Mouse (Mus musculus) liver (tissue): ENCODE measurements around the gene Psmc3.
"Not testable (repeated sequence)": the region's sequence is repeated elsewhere in the genome, so short reads cannot be mapped to it uniquely, and the experiment has no call there.

Experiments used
- DNase-seq: peaks from one replicate; pipeline ENCODE4 v3.0.0-alpha.2; 2020; ENCODE audit warnings: mixed read lengths

The Psmc3 gene

DNA sequence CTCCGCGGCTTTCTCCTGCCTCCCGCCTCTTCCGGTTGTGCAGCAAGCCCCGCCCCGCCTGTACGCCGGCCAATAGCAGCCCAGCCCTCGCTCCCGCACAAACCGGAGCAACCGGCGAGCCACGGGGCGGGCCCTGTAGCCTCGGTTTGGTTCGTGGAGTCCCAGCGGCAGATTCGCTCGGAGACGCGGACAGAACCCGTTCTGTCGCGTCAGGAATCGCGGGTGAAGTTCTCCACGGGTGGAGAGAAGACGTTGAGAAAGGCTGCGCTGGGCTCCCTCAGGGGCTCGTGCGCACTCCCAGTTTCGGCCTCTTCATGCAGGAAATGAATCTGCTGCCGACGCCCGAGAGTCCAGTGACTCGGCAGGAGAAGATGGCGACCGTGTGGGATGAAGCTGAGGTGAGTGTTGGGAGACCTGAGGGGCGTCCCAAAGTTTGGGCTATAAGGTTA lies at the start of gene Psmc3:
Psmc3 (plus strand) TSS at position 76 of the 449 bp plus-strand sequence.
- peak; percentile 98 for DNase-seq

DNA sequence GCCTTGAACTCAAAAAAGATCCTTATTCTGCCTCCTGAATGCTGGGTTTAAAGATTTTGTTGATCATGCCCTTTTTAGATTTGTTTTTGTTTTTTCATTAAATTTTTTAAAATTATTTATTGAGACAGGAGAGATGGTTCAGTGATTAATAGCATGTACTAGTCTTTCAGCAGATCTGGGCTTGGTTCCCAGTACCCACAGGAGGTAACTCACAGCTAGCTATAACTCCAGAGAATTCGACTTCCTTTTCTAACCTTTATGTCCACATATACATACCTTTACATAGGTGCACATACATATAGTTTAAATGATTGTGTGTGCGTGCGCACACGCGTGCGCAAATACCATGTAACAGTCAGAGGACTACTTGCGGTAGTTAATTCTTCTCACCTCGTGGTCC lies 45.3 kb upstream of the Psmc3 start:
- DNase-seq = no peak

DNA sequence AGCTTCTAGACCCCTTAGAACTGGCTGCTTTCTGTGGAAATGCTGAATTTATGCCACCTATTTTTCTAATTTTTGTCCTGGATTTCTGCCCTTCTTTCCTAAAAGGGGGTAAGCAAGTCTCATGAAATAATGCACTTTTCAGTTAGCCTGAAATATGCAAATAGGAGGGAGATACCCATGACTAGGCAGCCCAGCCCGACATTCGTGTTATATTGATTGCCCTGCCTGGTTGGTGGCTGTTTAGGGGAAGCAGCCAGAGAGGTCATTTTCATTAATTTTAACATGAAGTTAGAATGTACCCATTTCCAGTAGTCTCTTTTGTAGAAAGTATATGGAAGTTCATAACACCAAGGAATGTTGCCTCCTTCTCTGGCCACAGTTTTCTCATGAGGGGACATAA lies 39.9 kb upstream of the Psmc3 start:
- DNase-seq = no peak

DNA sequence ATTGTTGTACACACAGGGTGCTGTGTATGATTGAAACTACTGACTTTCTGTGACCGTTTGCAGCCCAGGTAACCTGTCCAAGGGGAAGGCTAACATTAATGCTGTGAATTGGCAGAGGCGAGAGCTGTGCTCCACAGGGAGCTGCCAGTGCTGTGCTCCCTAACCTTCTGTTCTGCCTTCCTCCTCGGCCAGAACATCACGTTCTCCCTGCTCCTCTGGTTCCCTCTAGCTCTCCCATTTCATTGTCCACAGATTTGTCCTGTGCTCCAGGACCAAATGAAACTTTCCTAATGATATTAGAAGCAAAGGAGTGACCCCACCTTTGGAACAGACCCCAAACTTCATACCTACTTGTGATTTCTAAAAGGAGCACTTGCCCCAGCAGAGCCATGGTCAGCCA lies 38.4 kb upstream of the Psmc3 start:
- no peak for DNase-seq

DNA sequence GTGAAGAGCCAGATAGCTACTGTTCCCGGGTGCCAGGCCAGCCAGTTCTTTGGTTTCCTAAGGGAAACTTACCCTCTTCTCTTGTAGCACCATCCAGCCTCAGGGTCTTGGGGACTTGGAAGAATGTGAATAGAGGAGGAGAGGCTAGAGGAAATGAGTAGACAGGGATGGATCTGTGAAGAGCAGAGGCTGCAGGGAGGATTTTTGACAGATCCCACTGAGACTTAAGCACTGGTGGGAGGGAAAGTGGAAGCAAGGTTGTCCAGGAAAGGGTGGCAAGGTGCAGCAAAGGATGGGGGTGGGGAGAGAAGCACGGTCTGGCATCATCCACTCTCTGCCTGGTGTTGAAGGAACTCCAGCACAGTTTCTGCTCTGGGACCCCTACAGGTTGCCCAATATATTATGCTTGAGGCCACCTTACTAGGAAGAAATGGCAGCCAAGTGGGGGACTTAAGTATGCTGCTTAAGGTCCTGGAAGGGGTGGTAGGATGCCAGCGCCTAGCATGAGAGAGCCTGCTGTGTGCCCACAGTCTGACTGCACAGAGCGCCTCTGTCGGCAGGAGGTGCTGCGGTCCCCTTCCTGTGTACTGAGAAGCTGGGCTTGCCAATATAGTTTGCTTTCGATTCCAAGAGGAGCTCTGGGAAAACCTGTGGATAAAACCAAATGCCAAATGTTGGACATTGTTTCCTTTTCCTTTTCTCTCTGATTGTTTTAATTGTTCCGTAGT lies 35.6 kb upstream of the Psmc3 start:
- no peak for DNase-seq

DNA sequence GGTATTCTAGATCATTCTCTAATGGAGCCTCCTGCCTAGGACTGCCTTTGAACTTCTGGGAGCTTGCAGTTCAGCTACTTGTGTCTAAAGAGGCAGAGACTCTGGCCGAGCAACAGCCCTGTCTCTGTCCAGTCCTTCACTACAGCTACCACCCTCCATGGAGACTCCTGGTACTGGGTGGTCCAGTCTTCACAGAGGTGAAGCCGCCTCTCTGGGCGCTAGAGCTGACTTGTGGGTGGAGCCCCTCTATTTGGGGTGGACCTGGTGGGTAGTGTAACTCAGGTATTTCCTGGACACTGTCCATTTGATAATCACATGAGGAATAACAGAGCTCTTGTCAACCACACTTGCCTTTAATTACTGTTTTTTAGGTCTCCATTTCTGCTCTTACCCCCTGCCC lies 33.9 kb upstream of the Psmc3 start:
- DNase-seq = no peak

DNA sequence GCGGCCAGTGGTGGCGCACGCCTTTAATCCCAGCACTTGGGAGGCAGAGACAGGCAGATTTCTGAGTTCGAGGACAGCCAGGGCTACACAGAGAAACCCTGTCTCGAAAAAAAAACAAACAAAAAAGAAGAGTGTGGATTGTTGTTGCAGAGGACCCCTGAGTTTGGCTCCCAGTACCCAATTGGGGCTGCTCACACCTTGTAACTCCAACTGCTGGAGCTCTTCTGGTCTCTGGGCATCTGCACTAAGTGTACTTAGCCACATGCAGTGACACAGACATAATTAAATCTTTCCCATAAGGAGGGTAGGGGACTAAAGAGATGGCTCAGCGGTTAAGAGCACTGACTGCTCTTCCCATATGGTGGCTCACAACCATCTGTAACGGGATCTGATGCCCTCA lies 31.5 kb upstream of the Psmc3 start:
- not testable (repeated sequence) for DNase-seq

DNA sequence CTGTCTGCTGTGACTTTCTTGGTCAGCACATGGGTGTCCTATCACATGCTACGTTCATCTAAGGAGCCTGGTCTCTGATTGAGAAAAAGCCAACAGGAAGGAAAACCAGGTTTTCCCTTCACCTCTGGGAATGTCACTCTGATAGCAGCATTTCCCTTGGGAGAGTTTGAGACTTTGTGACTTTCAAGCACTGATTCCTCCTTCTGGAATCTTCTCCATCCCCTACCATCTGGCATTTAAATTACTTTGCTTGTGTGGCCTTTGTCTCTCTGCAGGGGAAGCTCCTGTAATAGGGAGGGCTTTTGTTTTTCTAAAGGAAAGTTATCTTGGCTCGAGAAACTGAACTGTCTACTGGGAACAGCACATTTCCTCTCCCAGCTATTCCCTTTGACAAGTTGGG lies 30.7 kb upstream of the Psmc3 start:
- no peak for DNase-seq

DNA sequence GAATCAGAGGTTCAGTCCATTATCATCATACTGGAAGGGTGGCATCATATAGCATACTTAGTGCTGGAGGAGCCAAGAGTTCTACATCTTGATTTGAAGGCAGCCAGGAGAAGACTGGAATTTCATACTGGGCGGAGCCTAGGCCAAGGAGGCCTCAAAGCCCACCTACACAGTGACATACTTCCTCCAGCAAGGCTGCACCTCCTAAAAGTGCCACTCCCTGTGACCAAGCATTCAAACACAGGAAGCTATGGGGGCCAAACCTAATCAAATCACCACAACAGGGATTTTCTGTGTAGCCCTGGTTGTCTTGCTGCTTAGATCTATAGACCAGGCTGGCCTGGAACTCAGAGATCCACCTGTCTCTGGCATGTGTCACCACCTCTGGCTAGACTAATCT lies 29.9 kb upstream of the Psmc3 start:
- peak; percentile 43 for DNase-seq

DNA sequence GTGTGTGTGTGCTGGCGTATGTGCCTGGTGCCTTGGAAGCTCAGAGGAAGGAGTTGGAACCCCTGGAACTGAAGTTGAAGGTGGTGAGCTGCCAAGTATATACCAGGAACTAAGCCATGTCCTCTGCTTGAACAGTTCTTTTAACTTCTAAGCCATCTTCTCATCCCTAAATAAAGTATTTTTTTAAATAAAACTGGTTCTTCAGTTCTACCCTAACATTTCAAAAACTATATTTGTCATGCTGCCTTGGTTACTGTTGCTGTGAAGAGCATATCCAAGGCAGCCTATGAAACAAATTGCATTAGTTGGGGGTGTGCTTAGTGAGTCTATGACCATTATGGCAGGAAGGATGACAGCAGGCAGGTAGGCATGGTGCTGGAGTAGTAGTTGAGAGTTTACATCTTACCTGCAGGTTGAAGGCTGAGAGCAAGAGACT lies 28.7 kb upstream of the Psmc3 start:
- DNase-seq = no peak

DNA sequence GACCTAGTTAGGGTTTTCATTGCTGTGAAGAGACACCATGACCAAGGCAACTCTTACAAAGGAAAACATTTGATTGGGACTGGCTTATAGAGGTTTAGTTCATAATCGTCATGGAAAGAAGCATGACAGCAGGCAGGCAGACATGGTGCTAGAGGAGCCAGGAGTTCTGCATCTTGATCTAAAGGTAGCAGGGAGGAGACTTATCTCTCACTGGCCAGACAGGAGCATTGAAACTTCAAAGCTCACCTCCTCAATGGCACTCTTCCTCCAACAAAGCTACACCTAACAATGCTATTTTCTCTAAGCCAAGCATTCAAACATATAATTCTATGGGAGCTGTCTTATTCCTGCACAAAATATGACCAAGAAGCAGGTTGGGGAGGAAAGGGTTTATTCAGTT lies 27.3 kb upstream of the Psmc3 start:
- peak; percentile 61 for DNase-seq

DNA sequence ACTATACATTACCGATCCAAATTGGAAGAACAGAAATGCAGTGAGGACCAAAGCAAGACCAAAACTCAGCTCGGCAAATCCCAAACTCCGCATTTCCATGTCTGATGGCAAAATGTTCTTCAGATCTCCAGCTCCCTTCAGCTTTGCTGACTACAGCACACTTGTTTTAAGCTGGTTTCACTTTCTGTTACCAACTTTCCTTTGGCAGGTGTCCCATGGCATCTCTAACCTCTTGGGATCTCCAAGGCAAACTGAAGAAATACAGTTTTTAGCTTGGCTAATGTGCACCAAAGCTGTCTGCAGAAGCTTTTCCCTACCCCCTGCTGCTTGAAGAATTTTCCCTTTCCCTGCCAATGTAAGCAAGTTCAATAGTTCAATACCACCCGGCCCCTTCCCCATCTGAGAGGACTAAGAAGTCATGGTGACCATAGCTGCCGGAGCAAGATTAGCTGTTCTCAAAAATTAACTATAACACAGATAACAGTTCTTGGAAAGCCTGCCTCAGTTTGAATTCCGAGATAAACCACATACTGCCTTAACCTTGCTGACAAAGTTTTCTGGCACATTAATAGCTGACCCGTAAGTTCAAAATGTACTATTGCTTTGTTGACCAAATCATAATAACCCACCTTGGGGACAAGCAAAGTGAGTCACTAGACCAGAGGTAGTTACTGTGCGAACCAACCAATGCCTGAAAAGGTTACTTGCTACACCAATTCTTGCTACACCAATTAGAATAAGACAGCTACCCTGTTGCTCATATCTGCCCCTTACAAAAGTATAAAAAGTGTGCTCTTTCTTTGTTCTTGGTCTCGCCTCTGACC lies 26.2 kb upstream of the Psmc3 start:
- DNase-seq = peak; percentile 64

DNA sequence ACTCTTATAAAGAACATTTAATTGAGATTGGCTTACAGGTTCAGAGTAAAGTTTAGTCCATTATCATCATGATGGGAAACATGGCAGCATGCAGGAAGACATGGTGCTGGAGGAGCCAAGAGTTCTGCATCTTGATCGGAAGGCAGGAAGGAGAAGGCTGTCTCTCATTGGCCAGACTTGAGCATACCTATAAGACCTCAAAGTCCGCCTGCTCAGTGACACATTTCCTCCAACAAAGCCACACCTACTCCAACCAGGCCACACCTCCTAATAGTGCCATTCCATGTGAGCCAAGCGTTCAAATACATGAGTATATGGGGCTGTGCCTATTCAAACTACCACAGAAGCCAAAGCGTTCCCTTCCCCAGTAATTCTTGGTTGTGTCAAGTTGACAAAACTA lies 22.6 kb upstream of the Psmc3 start:
- no peak for DNase-seq

DNA sequence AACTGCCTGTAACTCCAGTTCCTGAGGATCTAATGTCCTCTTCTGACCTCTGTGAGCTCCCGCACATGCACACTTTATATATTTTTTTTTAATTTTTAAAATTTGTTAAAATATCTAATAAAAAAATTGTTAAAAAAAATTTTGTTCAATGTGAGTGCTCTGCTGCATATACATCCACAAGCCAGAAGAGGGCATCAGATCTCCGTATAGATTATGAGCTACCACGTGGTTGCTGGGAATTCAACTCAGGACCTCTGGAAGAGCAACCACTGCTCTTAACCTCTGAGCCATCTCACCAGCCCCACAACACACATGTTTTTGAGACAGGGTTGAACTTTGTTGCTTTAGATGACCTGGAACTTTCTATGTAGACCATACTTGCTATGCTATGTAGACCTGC lies 20.8 kb upstream of the Psmc3 start:
- DNase-seq = no peak

DNA sequence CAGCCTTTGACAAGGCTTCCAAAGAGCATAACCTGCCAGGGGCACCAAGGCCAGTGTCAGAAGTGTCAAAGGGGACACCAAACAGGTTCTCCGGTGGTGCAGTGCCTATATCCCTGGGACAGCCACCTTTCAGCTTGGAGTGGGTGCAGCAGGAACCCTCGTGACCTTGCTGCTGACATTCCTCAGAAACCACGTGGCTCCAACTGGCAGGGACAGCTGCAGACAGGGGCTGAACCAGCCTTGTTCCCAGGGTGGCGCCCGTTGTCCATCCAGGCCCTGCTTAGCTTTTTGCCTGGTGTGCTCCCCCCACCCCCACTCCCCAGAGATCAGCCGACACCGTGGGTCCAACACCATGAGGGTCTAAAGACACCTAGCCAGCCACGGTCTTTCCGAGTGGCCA lies 18.4 kb upstream of the Psmc3 start, which contains the start of gene Rapsn:
Rapsn (plus strand) TSS at position 236 of the 400 bp plus-strand sequence.
- no peak for DNase-seq

DNA sequence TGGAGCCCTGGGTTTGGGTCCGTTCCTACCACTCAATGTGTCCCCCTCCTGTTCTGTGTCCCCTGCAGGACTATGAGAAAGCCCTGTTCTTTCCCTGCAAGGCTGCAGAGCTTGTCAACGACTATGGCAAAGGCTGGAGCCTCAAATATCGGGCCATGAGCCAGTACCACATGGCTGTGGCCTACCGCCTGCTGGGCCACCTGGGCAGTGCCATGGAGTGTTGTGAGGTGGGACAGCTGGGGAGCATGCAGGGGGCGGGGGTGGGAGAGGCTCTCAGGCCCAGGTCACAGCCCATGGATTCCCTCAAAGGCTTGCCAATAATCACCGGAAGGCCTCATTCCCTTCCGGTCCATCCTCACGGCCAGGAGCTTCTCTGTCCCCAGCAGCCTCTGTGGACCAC lies 12.0 kb upstream of the Psmc3 start:
- no peak for DNase-seq

DNA sequence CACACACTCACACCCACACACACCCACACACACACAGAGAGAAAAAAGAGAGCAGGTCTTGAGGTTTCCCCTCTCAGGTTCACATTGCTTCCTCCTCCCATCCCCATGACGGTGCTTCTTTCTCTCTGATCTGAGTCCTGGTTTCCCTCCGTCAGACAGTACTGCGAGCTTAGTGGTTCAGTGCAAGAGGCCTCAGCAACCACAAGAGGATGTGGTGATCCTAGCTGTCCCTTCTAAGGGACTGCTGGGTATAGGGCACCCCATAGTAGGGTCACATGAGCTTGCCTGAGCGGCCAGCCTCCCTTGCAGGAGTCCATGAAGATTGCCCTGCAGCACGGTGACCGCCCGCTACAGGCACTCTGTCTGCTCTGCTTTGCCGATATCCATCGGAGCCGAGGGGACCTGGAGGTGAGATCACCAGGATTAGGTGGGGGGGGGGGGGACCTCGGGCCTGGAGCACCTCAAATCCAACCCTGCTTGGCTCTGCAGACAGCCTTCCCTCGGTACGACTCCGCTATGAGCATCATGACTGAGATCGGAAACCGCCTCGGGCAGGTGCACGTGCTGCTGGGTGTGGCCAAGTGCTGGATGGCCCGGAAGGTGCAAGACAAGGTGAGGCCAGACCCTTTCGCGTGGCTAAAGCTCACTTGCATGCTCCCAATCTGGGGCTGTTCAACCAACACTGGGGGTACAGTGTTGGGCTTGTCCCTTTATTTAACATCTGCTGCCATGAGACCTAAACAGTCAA lies 11.0 kb upstream of the Psmc3 start:
- DNase-seq = no peak

DNA sequence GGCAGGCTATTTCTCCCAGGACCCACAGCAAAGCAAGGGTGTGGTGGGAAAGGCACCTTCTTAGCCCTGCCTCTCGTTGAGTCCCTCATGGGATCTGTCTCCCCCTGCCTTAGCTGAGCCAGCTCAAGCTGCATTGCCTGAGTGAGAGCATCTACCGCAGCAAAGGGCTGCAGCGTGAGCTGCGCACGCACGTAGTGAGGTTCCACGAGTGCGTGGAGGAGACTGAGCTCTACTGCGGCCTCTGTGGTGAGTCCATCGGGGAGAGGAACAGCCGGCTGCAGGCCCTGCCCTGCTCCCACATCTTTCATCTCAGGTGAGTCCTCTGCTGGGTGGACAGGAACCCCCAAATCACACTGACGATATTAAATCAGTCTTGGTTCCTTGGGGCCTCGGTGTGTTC lies 9.1 kb upstream of the Psmc3 start:
- no peak for DNase-seq

DNA sequence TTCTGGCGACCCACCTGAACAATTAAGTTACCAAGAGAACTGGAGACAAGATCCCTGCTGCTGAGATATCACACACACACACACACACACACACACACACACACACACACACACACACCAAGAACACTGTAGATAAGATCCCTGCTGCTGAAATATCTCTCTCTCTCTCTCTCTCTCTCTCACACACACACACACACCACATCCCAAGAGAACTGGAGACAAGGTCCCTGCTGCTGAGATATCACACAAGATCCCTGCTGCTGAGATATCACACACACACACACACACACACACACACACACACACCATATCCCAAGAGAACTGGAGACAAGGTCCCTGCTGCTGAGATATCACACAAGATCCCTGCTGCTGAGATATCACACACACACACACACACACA lies 8.0 kb upstream of the Psmc3 start:
- not testable (repeated sequence) for DNase-seq

DNA sequence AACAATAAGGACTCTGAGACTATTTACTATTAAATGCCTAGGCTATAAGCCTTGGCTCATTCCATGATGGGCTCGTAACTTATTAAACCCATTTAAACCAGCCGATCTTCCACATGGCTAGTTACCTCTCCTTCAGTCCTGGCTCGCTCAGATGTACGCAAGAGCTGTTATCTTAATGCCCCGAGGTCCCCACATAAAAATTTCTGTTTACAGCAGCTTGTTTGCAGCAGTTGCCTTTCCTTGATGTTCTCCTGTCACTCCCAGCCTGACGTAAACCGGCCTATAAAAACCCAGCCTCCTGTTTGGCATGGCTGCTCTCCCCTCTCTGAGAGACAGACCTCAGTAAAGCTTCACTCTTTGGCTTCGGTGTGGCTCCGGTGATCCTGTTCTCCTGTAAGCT lies 6.5 kb upstream of the Psmc3 start:
- DNase-seq = no peak

DNA sequence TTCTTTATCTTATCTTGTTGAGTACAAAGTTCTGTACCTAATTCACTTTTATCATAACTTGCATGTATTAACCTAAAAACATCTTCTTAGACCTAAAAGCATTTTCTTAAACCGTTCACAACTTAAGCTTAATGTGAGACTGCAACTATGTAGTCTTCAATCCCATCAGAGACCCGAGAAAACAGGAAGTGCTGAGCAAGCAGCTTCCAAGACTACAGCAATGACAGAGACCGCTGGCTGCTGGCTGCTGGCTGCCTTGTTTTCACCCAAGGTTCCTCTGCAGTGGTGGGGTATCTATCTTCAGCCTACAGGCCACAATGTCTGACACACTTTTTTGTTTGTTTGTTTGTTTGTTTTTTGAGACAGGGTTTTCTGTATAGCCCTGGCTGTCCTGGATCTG lies 1.9 kb upstream of the Psmc3 start:
- DNase-seq = no peak

DNA sequence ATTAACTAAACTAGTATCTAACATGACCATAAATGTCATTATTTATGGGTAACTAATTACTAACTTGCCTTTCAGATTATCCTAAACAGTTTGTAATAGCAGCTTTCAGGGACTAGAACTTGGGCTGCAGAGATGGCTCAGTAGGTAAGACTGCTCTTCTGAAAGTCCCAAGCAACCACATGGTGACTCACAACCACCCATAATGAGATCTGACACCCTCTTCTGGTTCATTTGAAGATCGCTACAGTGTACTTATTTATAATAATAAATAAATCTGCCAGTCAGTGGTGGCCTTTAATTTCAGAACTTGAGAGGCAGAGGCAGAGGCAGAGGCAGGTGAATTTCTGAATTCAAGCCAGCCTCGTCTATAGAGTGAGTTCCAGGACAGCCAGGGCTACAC lies 1.1 kb upstream of the Psmc3 start:
- DNase-seq = no peak

DNA sequence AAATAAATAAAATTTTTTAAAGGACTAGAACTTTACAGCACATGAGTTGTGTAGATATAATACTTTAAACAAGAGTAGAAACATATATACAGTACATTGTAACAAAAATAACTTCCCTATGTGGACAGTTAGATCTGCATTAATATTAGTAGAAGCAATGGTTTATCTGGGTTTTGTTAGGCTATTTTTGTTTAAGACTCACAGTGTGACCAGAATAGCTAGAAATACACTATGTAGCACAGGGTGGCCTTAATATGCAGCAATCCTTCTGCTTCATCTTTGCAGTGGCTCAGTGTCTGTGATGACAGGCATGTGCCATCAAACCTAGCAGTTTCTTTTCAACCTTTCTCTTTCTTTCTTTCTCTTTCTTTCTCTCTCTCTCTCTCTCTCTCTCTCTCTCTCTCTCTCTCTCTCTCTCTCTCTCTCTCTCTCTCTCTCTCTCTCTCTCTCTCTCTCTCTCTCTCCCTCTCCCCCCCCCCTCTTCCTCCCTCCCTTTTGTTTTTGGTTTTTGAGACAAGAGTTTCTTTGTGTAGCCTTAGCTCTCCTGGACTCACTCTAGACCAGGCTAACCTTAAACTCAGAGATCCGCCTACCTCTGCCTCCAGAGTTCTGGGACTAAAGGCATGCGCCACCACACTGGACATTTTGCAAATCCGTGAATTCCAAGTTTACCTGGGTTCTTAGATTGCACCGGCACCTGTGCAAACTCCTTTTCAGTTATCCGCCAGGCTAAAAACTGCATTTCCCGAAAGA lies 452 bp upstream of the Psmc3 start:
- DNase-seq = no peak
